Mouse (Mus musculus): ENCODE data around the gene Dqx1. TPM values are rescaled to one million over a fixed set of nuclear protein-coding genes. Genes with fewer than 3 reads are reported as not detected.

Dqx1 gene
- polyA plus RNA-seq, 1 experiment from 2014 or later, result 1.5 TPM

DNA sequence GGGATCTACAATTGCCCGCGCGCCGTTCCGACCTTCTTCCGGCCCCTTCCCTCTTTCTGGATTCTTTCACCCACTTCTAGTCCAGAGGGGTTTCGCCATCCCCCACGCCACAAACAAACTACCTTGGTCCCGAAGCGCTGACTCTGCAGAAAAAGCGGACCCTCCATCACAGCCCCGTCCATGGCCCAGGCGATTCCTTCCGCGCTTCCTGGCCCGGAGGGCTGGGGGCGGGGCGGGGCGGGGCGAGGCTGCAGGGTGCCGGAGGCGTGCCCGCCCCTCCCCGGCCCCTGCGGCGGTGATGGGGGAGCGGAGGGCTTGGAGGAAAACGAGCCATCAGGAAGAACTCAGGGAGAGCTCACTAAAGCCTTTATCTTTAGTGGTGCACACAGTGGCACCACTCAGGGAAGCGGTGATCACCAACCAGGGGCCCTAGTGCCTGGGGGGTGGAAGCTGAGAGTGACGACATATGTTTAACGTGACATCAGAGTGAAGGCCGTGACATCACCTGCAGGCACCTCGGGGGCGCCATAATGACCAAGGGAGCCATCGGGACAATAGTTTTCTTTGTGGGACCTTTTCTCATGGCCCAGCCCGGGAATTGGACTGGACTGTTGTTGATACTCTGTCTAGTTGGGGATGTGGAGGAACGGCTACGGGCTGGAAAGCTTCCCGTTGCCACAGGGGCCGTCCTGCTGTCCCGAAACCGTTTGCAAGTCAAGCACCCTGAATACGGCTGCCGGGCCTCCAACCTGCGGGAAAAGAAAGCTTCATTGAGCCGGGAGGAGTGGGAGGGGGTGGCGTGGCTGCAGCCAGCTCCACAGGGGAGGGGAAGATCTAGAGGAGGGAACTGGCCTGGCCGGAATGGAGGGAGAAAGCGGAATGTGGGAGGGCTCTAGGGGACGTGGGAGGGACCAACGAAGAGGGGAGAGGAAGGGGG, 24.1 kb upstream of the Dqx1 start, which contains the start of the genes Dok1 and Loxl3:
Gene Dok1 (minus strand): TSS at position 223 of the 937 bp plus-strand sequence.
Gene Loxl3 (plus strand): TSS at position 925 of the 937 bp plus-strand sequence.
- H3K36me3 ChIP-seq, result no peaks in the 10 kb centered on the region
- peak within 1 kb of the TSS; percentile 85 for H3K4me2 ChIP-seq (replicated peaks)
- H3K9ac ChIP-seq, result peak within 1 kb of the TSS; percentile 20
- under 1% methylated on average over 51 of the region's 51 CpGs for WGBS
- H3K4me3 ChIP-seq, result peak within 1 kb of the TSS; percentile 59
- H3K9me3 ChIP-seq, result no peaks in the 10 kb centered on the region
- H3K27me3 ChIP-seq, result peaks cover 38% of the 10 kb centered on the region
- peaks cover 38% of the 10 kb centered on the region for H3K4me1 ChIP-seq
- H3K27ac ChIP-seq, result peak within 1 kb of the TSS; percentile 65
- ATAC-seq (ENCODE audit: insufficient number of reproducible peaks, insufficient read depth, low FRiP score, low TSS enrichment), result peak; percentile 73

DNA sequence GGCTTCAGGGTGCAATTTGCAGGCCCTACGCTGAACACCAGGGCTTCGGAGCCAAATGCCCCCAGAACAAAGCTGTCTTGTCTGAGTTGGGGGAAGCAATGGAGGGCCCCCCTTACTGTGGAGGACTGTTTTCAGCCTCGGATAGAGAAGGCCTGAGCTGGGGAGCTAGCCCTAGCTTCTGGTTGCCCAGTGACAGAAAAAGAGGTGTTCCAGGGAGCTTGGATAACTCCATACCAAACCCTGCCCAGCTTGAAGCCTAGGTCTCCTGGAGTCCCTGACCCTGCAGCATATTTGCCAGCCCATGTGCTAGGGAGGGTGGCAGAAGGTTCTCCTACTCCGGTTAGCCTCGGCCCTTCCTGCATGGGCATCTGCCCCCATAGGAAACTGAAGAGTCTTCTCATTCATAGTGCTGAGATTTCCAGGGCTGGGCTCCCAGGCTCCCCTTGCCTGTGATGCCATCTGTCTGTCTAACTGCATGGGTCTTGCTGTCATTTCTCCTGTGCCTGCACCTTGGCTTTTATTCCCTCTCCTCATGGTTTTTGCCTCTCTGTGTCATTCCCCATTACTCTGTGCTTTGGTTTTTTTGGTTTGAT, 23.1 kb upstream of the Dqx1 start:
- H3K27me3 ChIP-seq, result peaks cover 29% of the 10 kb centered on the region
- peak overlapping the region; percentile 85 for H3K4me2 ChIP-seq (replicated peaks)
- peaks cover 41% of the 10 kb centered on the region for H3K4me1 ChIP-seq
- no peak for ATAC-seq (ENCODE audit: insufficient number of reproducible peaks, insufficient read depth, low FRiP score, low TSS enrichment)
- 15% methylated on average over 5 of the region's 5 CpGs for WGBS
- peak overlapping the region; percentile 59 for H3K4me3 ChIP-seq
- no peaks in the 10 kb centered on the region for H3K9me3 ChIP-seq
- H3K9ac ChIP-seq, result peak overlapping the region; percentile 20
- H3K27ac ChIP-seq, result peak overlapping the region; percentile 65
- H3K36me3 ChIP-seq, result no peaks in the 10 kb centered on the region

- ATAC-seq (ENCODE audit: insufficient number of reproducible peaks, insufficient read depth, low FRiP score, low TSS enrichment), result no peak
- Histone ChIP-seq H3K4me2 (replicated peaks) (no peak overlapping the region), H3K27me3 (peaks cover 5% of the 10 kb centered on the region; the same call in 1 of the 2 replicates), H3K4me1 (peaks cover 24% of the 10 kb centered on the region), H3K9ac (no peak overlapping the region), H3K4me3 (no peak overlapping the region), H3K27ac (no peak overlapping the region), H3K36me3 (no peaks in the 10 kb centered on the region), H3K9me3 (no peaks in the 10 kb centered on the region)
- WGBS, result 75% methylated on average over 8 of the region's 8 CpGs
Observed at GRCm38 (mm10) chr6:83037188-83037587, 20.5 kb upstream of the Dqx1 start.

GRCm38 (mm10) chr6:83038496-83039012, 19.1 kb upstream of the Dqx1 start:
- Histone ChIP-seq H3K9ac (peak overlapping the region; percentile 27), H3K4me3 (peak overlapping the region; percentile 20; the same call in 1 of the 2 replicates), H3K27ac (no peak overlapping the region), H3K4me2 (replicated peaks) (peak overlapping the region; percentile 53), H3K36me3 (no peaks in the 10 kb centered on the region), H3K27me3 (no peaks in the 10 kb centered on the region), H3K9me3 (no peaks in the 10 kb centered on the region), H3K4me1 (peaks cover 20% of the 10 kb centered on the region)
- WGBS, result 10% methylated on average over 24 of the region's 24 CpGs
- no peak for ATAC-seq (ENCODE audit: insufficient number of reproducible peaks, insufficient read depth, low FRiP score, low TSS enrichment)

DNA sequence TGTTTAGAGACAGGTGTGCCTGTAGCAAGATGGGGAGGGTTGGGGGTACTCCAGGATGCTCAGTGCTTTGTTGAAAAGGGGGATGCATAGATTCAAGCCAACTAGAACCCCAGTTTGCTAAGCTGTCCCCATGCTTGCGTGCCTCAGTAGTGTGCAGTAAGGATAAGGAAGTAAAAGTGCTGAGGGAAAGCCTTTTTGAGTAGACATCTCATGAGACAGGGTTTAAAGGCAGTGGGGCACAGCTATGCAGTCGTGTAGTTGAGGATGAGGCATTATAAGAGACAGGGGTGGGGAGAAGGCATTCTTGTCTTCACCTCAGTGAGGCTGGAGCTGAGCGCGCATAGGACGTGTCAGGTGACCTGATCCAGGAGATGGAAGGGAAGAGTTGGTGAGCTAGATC, 17.0 kb upstream of the Dqx1 start:
- ATAC-seq (ENCODE audit: insufficient number of reproducible peaks, insufficient read depth, low FRiP score, low TSS enrichment), result no peak
- Histone ChIP-seq H3K27me3 (no peaks in the 10 kb centered on the region), H3K36me3 (no peaks in the 10 kb centered on the region), H3K9ac (no peak overlapping the region), H3K4me3 (no peak overlapping the region), H3K4me1 (peaks cover 6% of the 10 kb centered on the region), H3K9me3 (no peaks in the 10 kb centered on the region), H3K27ac (no peak overlapping the region), H3K4me2 (replicated peaks) (no peak overlapping the region)
- 82% methylated on average over 5 of the region's 5 CpGs for WGBS

GRCm38 (mm10) chr6:83043561-83043960, 14.1 kb upstream of the Dqx1 start:
- Histone ChIP-seq H3K4me3 (no peak overlapping the region), H3K27me3 (no peaks in the 10 kb centered on the region), H3K27ac (no peak overlapping the region), H3K9ac (no peak overlapping the region), H3K4me1 (peaks cover 2% of the 10 kb centered on the region; the same call in 1 of the 2 replicates), H3K36me3 (no peaks in the 10 kb centered on the region), H3K4me2 (replicated peaks) (no peak overlapping the region), H3K9me3 (no peaks in the 10 kb centered on the region)
- 69% methylated on average over 6 of the region's 6 CpGs for WGBS
- no peak for ATAC-seq (ENCODE audit: insufficient number of reproducible peaks, insufficient read depth, low FRiP score, low TSS enrichment)

DNA sequence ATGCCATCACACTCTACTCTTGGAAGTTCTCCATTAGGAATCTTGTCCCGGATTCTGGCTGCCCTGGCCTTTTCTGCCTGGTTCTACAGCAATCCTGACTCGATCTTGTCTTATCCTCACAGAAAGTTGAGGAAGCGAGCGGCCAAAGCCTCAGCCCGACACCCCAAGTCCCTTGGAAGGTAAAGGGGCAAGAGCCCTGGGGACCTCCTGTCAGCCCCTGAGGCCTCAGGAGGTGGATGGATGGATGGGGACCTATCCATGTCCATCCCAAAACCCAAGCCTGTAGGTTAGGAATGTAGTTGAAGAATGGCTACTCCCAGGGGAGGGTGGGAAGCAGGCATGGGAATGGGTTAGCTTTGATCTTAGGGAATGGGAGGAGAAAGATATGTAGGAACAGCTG, 13.7 kb upstream of the Dqx1 start:
- Histone ChIP-seq H3K4me2 (replicated peaks) (no peak overlapping the region), H3K9ac (no peak overlapping the region), H3K27me3 (no peaks in the 10 kb centered on the region), H3K4me3 (no peak overlapping the region), H3K36me3 (no peaks in the 10 kb centered on the region), H3K27ac (no peak overlapping the region), H3K9me3 (no peaks in the 10 kb centered on the region), H3K4me1 (no peaks in the 10 kb centered on the region)
- no peak for ATAC-seq (ENCODE audit: insufficient number of reproducible peaks, insufficient read depth, low FRiP score, low TSS enrichment)
- 91% methylated on average over 5 of the region's 5 CpGs for WGBS

DNA sequence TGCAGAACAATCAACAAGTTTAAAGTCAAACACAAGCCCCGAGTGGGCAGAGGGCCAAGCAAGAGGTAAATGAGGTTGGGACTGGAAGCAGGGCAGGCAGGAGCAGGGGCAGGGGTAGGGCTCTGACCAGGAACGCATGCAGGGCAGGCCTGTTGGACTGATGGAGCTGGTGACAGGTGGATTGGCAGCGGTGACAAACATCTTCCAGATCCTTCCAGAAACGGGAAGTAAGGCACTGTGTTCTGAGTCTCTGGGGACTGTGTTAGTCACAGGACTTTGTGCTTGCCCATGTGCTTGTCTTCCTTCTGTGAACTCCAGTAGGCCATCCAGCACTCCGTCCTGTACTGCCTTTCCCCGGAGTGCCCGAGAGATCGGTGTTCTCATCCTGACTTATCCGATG, 12.9 kb upstream of the Dqx1 start:
- WGBS, result 76% methylated on average over 9 of the region's 9 CpGs
- H3K27me3 ChIP-seq, result no peaks in the 10 kb centered on the region
- H3K27ac ChIP-seq, result no peak overlapping the region
- no peaks in the 10 kb centered on the region for H3K36me3 ChIP-seq
- H3K9ac ChIP-seq, result no peak overlapping the region
- no peak for ATAC-seq (ENCODE audit: insufficient number of reproducible peaks, insufficient read depth, low FRiP score, low TSS enrichment)
- H3K4me3 ChIP-seq, result no peak overlapping the region
- H3K4me2 ChIP-seq (replicated peaks), result no peak overlapping the region
- H3K4me1 ChIP-seq, result no peaks in the 10 kb centered on the region
- no peaks in the 10 kb centered on the region for H3K9me3 ChIP-seq

DNA sequence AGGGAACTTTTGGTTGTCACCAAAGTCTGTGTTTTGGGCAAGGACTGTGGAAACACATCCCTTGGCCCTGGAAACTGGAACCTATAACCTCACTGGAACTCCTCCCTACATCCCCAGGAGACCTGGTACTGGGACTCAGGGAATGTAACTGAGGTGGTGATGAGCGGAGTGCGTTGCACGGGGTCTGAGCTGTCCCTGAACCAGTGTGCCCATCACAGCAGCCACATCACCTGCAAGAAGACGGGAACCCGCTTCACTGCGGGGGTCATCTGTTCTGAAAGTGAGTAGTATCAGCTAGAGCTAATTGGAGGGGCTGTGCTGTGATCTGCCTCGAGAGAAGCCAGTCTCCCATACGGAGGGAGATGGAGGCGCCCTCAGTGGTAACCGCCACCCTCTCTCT, 8.3 kb upstream of the Dqx1 start:
- WGBS, result 74% methylated on average over 10 of the region's 10 CpGs
- Histone ChIP-seq H3K9me3 (no peaks in the 10 kb centered on the region), H3K27ac (no peak overlapping the region), H3K4me3 (no peak overlapping the region), H3K4me2 (replicated peaks) (no peak overlapping the region), H3K36me3 (peaks cover 13% of the 10 kb centered on the region), H3K9ac (no peak overlapping the region), H3K27me3 (no peaks in the 10 kb centered on the region), H3K4me1 (peaks cover 16% of the 10 kb centered on the region)
- no peak for ATAC-seq (ENCODE audit: insufficient number of reproducible peaks, insufficient read depth, low FRiP score, low TSS enrichment)

DNA sequence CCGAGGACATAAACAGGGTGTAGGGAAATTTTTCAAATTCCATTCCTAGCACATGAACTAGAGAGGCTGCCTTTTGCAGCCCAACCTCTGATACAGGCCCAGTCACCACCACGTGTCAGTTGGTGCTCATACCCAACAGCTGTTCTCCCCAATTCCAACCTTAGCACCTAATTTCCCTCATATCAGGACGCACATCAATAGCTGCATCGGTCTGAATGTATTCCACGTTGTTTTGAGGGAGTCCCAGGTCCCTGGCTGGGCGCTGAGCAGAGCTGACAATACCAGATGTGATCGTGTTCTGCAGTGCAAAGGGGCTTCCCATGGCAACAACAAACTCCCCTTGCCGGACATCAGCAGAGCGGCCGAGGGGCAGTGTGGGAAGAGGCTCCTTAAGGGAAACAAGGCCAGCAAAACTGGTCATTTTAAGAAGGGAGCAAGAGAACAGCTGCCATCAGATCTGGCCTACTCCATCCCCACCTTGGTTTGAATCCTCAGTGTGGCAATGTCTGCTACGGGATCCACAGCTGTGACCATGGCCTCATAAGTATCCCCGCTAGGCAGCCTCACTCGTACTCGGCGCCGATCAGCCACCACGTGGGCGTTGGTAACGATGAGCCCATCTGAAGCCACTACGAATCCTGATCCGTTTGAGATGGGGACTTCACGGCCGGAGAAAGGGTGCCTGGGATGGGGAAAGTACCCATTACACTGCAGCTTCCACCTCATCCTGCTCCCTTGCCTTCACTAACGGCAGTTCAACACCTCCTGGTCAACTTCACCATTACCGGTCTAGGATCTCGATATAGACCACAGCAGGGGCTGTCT, 4.3 kb upstream of the Dqx1 start:
- Histone ChIP-seq H3K4me1 (peaks cover 26% of the 10 kb centered on the region), H3K36me3 (peaks cover 28% of the 10 kb centered on the region), H3K9me3 (no peaks in the 10 kb centered on the region), H3K27ac (peak overlapping the region; percentile 91), H3K9ac (peak overlapping the region; percentile 90), H3K4me3 (peak overlapping the region; percentile 100), H3K27me3 (no peaks in the 10 kb centered on the region), H3K4me2 (replicated peaks) (peak overlapping the region; percentile 63)
- no peak for ATAC-seq (ENCODE audit: insufficient number of reproducible peaks, insufficient read depth, low FRiP score, low TSS enrichment)
- 2% methylated on average over 26 of the region's 26 CpGs for WGBS
